Mouse (Mus musculus): ENCODE measurements at regions not wholly inside any gene's neighbourhood (a gene's known extent, or its start where the extent isn't known, plus 50 kb on each side); places are given as distances from the start of the nearest gene placed in this dataset.

GRCm38 (mm10) chr5:73872641-73873421 lies 195.4 kb downstream of the Usp46 start:
- no peak overlapping the region for H3K4me3 ChIP-seq (ENCODE audit: low read depth, low read length)
- H3K27ac ChIP-seq (ENCODE audit: low read depth, low read length) = no peak overlapping the region
- no peaks in the 10 kb centered on the region for H3K27me3 ChIP-seq (ENCODE audit: insufficient read depth, low read length)
- no peak overlapping the region for H3K4me2 ChIP-seq (ENCODE audit: low read depth, low read length, poor library complexity, severe bottlenecking)
- no peak overlapping the region for H3K9ac ChIP-seq (replicated peaks; ENCODE audit: low read length, poor library complexity, severe bottlenecking)
- ATAC-seq (ENCODE audit: low FRiP score) (no peak), DNase-seq (ENCODE audit: low spot score) (no peak)
- H3K9me3 ChIP-seq (ENCODE audit: low read length) = no peaks in the 10 kb centered on the region
- no peak for TF ChIP-seq CTCF (IDR thresholded peaks at IDR 0.05)
- no peaks in the 10 kb centered on the region for H3K4me1 ChIP-seq (ENCODE audit: insufficient read depth, low read length)
- 79% methylated on average over 9 of the region's 9 CpGs for WGBS
- no peaks in the 10 kb centered on the region for H3K36me3 ChIP-seq (ENCODE audit: insufficient read depth, low read length)

GRCm38 (mm10) chr5:73874770-73875169 lies 193.5 kb downstream of the Usp46 start:
- H3K9me3 ChIP-seq (ENCODE audit: low read length) = no peaks in the 10 kb centered on the region
- ATAC-seq (ENCODE audit: low FRiP score) (no peak), DNase-seq (ENCODE audit: low spot score) (no peak)
- 77% methylated on average over 1 of the region's 1 CpGs for WGBS
- no peak overlapping the region for H3K27ac ChIP-seq (ENCODE audit: low read depth, low read length)
- no peaks in the 10 kb centered on the region for H3K4me1 ChIP-seq (ENCODE audit: insufficient read depth, low read length)
- no peak overlapping the region for H3K4me2 ChIP-seq (ENCODE audit: low read depth, low read length, poor library complexity, severe bottlenecking)
- no peak overlapping the region for H3K9ac ChIP-seq (replicated peaks; ENCODE audit: low read length, poor library complexity, severe bottlenecking)
- no peaks in the 10 kb centered on the region for H3K27me3 ChIP-seq (ENCODE audit: insufficient read depth, low read length)
- no peak for TF ChIP-seq CTCF (IDR thresholded peaks at IDR 0.05)
- no peaks in the 10 kb centered on the region for H3K36me3 ChIP-seq (ENCODE audit: insufficient read depth, low read length)
- H3K4me3 ChIP-seq (ENCODE audit: low read depth, low read length) = no peak overlapping the region

- Histone ChIP-seq H3K4me3 (ENCODE audit: low read depth, low read length) (no peak overlapping the region), H3K4me2 (ENCODE audit: low read depth, low read length, poor library complexity, severe bottlenecking) (no peak overlapping the region), H3K9ac (replicated peaks; ENCODE audit: low read length, poor library complexity, severe bottlenecking) (no peak overlapping the region), H3K27me3 (ENCODE audit: insufficient read depth, low read length) (no peaks in the 10 kb centered on the region), H3K36me3 (ENCODE audit: insufficient read depth, low read length) (no peaks in the 10 kb centered on the region), H3K4me1 (ENCODE audit: insufficient read depth, low read length) (no peaks in the 10 kb centered on the region), H3K27ac (ENCODE audit: low read depth, low read length) (no peak overlapping the region), H3K9me3 (ENCODE audit: low read length) (no peaks in the 10 kb centered on the region)
- TF ChIP-seq CTCF (IDR thresholded peaks at IDR 0.05) = no peak
- DNase-seq (ENCODE audit: low spot score) (no peak), ATAC-seq (ENCODE audit: low FRiP score) (no peak)
- 59% methylated on average over 3 of the region's 3 CpGs for WGBS
Observed at GRCm38 (mm10) chr5:73875847-73876246, 192.4 kb downstream of the Usp46 start.

GRCm38 (mm10) chr5:73880936-73881335 lies 187.3 kb downstream of the Usp46 start:
- no peak for ATAC-seq (ENCODE audit: low FRiP score)
- no peak overlapping the region for H3K27ac ChIP-seq (ENCODE audit: low read depth, low read length)

GRCm38 (mm10) chr5:73881941-73882340 lies 186.3 kb downstream of the Usp46 start:
- Histone ChIP-seq H3K9ac (replicated peaks; ENCODE audit: low read length, poor library complexity, severe bottlenecking) (no peak overlapping the region), H3K4me1 (ENCODE audit: insufficient read depth, low read length) (no peaks in the 10 kb centered on the region), H3K36me3 (ENCODE audit: insufficient read depth, low read length) (no peaks in the 10 kb centered on the region), H3K27ac (ENCODE audit: low read depth, low read length) (no peak overlapping the region), H3K27me3 (ENCODE audit: insufficient read depth, low read length) (no peaks in the 10 kb centered on the region), H3K9me3 (ENCODE audit: low read length) (no peaks in the 10 kb centered on the region), H3K4me3 (ENCODE audit: low read depth, low read length) (no peak overlapping the region), H3K4me2 (ENCODE audit: low read depth, low read length, poor library complexity, severe bottlenecking) (no peak overlapping the region)
- TF ChIP-seq CTCF (IDR thresholded peaks at IDR 0.05) = no peak
- peak; percentile 51 for DNase-seq (ENCODE audit: low spot score)
- no peak for ATAC-seq (ENCODE audit: low FRiP score)
- WGBS = 74% methylated on average over 5 of the region's 5 CpGs

More at GRCm38 (mm10) chr5:73880936-73881335, 187.3 kb downstream of the Usp46 start:
- H3K4me1 ChIP-seq (ENCODE audit: insufficient read depth, low read length) = no peaks in the 10 kb centered on the region
- H3K4me3 ChIP-seq (ENCODE audit: low read depth, low read length) = no peak overlapping the region
- no peaks in the 10 kb centered on the region for H3K36me3 ChIP-seq (ENCODE audit: insufficient read depth, low read length)
- H3K4me2 ChIP-seq (ENCODE audit: low read depth, low read length, poor library complexity, severe bottlenecking) = no peak overlapping the region
- no peaks in the 10 kb centered on the region for H3K27me3 ChIP-seq (ENCODE audit: insufficient read depth, low read length)
- DNase-seq (ENCODE audit: low spot score) = no peak
- H3K9ac ChIP-seq (replicated peaks; ENCODE audit: low read length, poor library complexity, severe bottlenecking) = no peak overlapping the region
- H3K9me3 ChIP-seq (ENCODE audit: low read length) = no peaks in the 10 kb centered on the region
- no peak for TF ChIP-seq CTCF (IDR thresholded peaks at IDR 0.05)
- WGBS = 88% methylated on average over 3 of the region's 3 CpGs

- no peak overlapping the region for H3K9ac ChIP-seq (replicated peaks; ENCODE audit: low read length, poor library complexity, severe bottlenecking)
- TF ChIP-seq CTCF (IDR thresholded peaks at IDR 0.05) = no peak
- H3K4me1 ChIP-seq (ENCODE audit: insufficient read depth, low read length) = no peaks in the 10 kb centered on the region
- DNase-seq (ENCODE audit: low spot score) (peak; percentile 28), ATAC-seq (ENCODE audit: low FRiP score) (no peak)
- 38% methylated on average over 12 of the region's 12 CpGs for WGBS
- H3K9me3 ChIP-seq (ENCODE audit: low read length) = no peaks in the 10 kb centered on the region
- no peaks in the 10 kb centered on the region for H3K27me3 ChIP-seq (ENCODE audit: insufficient read depth, low read length)
- no peak overlapping the region for H3K4me2 ChIP-seq (ENCODE audit: low read depth, low read length, poor library complexity, severe bottlenecking)
- H3K36me3 ChIP-seq (ENCODE audit: insufficient read depth, low read length) = no peaks in the 10 kb centered on the region
- no peak overlapping the region for H3K4me3 ChIP-seq (ENCODE audit: low read depth, low read length)
- no peak overlapping the region for H3K27ac ChIP-seq (ENCODE audit: low read depth, low read length)
Observed at GRCm38 (mm10) chr5:73884998-73885397, 183.2 kb downstream of the Usp46 start.
